Mouse (Mus musculus): ENCODE data around the gene Gm49325.

- TF ChIP-seq CTCF (IDR thresholded peaks at IDR 0.05; ENCODE audit: control insufficient read depth, insufficient read depth, low read length) = no peak
- TF ChIP-seq POLR2A (IDR thresholded peaks at IDR 0.05; ENCODE audit: borderline replicate concordance, control insufficient read depth, low read depth, low read length) = no peak
These were observed 1.4 kb downstream of the Gm49325 start for GRCm38 (mm10) chr10:77607441-77607840.

Data from bone marrow, adult 2 months (tissue).